Mouse (Mus musculus): ENCODE data around the gene Nsa2. TPM values are rescaled to one million over a fixed set of nuclear protein-coding genes. Genes with fewer than 3 reads are reported as not detected.
"Not testable (repeated sequence)": the region's sequence is repeated elsewhere in the genome, so short reads cannot be mapped to it uniquely, and the experiment has no call there.

Nsa2 gene
- polyA plus RNA-seq, 1 experiment from 2014 or later: 62.3 TPM

GRCm38 (mm10) chr13:97176731-97177130, 39.0 kb upstream of the Nsa2 start:
- peaks cover 90% of the 10 kb centered on the region for H3K36me3 ChIP-seq (ENCODE audit: control insufficient read depth, insufficient read depth, low read length)
- H3K4me1 ChIP-seq (ENCODE audit: control insufficient read depth in 2 of 2, insufficient read depth in 2 of 2, low read length in 2 of 2): no peaks in the 10 kb centered on the region
- no peak overlapping the region for H3K27ac ChIP-seq (replicated peaks in 1 of 2; ENCODE audit: control insufficient read depth in 1 of 2, insufficient read depth in 1 of 2, low read depth in 2 of 2, low read length in 2 of 2)
- no peaks in the 10 kb centered on the region for H3K27me3 ChIP-seq (ENCODE audit: control insufficient read depth, insufficient read depth, low read length)
- ATAC-seq (ENCODE audit: insufficient number of reproducible peaks, insufficient read depth, low FRiP score, low read depth): no peak
- 84% methylated on average over 5 of the region's 5 CpGs for WGBS
- H3K9me3 ChIP-seq (ENCODE audit: control insufficient read depth, low read length): no peaks in the 10 kb centered on the region
- H3K9ac ChIP-seq (ENCODE audit: low read length): no peak overlapping the region
- H3K4me3 ChIP-seq (ENCODE audit: control insufficient read depth in 1 of 2, insufficient read depth in 1 of 2, low read depth in 1 of 2, low read length in 2 of 2): no peak overlapping the region
- no peak overlapping the region for H3K4me2 ChIP-seq (ENCODE audit: low read length)

- H3K9ac ChIP-seq (ENCODE audit: low read length): no peak overlapping the region
- H3K4me2 ChIP-seq (ENCODE audit: low read length): no peak overlapping the region
- H3K4me3 ChIP-seq (ENCODE audit: control insufficient read depth in 1 of 2, insufficient read depth in 1 of 2, low read depth in 1 of 2, low read length in 2 of 2): no peak overlapping the region
- WGBS: 86% methylated on average over 10 of the region's 10 CpGs
- H3K9me3 ChIP-seq (ENCODE audit: control insufficient read depth, low read length): no peaks in the 10 kb centered on the region
- H3K27me3 ChIP-seq (ENCODE audit: control insufficient read depth, insufficient read depth, low read length): no peaks in the 10 kb centered on the region
- ATAC-seq (ENCODE audit: insufficient number of reproducible peaks, insufficient read depth, low FRiP score, low read depth): no peak
- no peaks in the 10 kb centered on the region for H3K4me1 ChIP-seq (ENCODE audit: control insufficient read depth in 2 of 2, insufficient read depth in 2 of 2, low read length in 2 of 2)
- H3K27ac ChIP-seq (replicated peaks in 1 of 2; ENCODE audit: control insufficient read depth in 1 of 2, insufficient read depth in 1 of 2, low read depth in 2 of 2, low read length in 2 of 2): no peak overlapping the region
- peaks cover 95% of the 10 kb centered on the region for H3K36me3 ChIP-seq (ENCODE audit: control insufficient read depth, insufficient read depth, low read length)
Measured at GRCm38 (mm10) chr13:97175520-97176264, 38.0 kb upstream of the Nsa2 start.

- Histone ChIP-seq H3K27ac (replicated peaks in 1 of 2; ENCODE audit: control insufficient read depth in 1 of 2, insufficient read depth in 1 of 2, low read depth in 2 of 2, low read length in 2 of 2) (no peak overlapping the region), H3K9ac (ENCODE audit: low read length) (no peak overlapping the region), H3K27me3 (ENCODE audit: control insufficient read depth, insufficient read depth, low read length) (no peaks in the 10 kb centered on the region), H3K9me3 (ENCODE audit: control insufficient read depth, low read length) (no peaks in the 10 kb centered on the region), H3K4me2 (ENCODE audit: low read length) (no peak overlapping the region), H3K36me3 (ENCODE audit: control insufficient read depth, insufficient read depth, low read length) (peaks cover 79% of the 10 kb centered on the region), H3K4me3 (ENCODE audit: control insufficient read depth in 1 of 2, insufficient read depth in 1 of 2, low read depth in 1 of 2, low read length in 2 of 2) (no peak overlapping the region), H3K4me1 (ENCODE audit: control insufficient read depth in 2 of 2, insufficient read depth in 2 of 2, low read length in 2 of 2) (no peaks in the 10 kb centered on the region)
- 58% methylated on average over 4 of the region's 4 CpGs for WGBS
- no peak for ATAC-seq (ENCODE audit: insufficient number of reproducible peaks, insufficient read depth, low FRiP score, low read depth)
Measured at GRCm38 (mm10) chr13:97145834-97146233, 8.1 kb upstream of the Nsa2 start.

GRCm38 (mm10) chr13:97142321-97142720, 4.6 kb upstream of the Nsa2 start:
- ATAC-seq (ENCODE audit: insufficient number of reproducible peaks, insufficient read depth, low FRiP score, low read depth): no peak
- H3K9ac ChIP-seq (ENCODE audit: low read length): no peak overlapping the region
- WGBS: 86% methylated on average over 7 of the region's 7 CpGs

GRCm38 (mm10) chr13:97138404-97138931, 731 bp upstream of the Nsa2 start:
- Histone ChIP-seq H3K36me3 (ENCODE audit: control insufficient read depth, insufficient read depth, low read length) (peaks cover 41% of the 10 kb centered on the region), H3K4me2 (ENCODE audit: low read length) (peak overlapping the region; percentile 65), H3K9ac (ENCODE audit: low read length) (peak overlapping the region; percentile 94), H3K4me3 (ENCODE audit: control insufficient read depth in 1 of 2, insufficient read depth in 1 of 2, low read depth in 1 of 2, low read length in 2 of 2) (peak overlapping the region; percentile 92 to 94), H3K27ac (replicated peaks in 1 of 2; ENCODE audit: control insufficient read depth in 1 of 2, insufficient read depth in 1 of 2, low read depth in 2 of 2, low read length in 2 of 2) (peak overlapping the region; percentile 91 to 93)
- not testable (repeated sequence) for H3K4me1 ChIP-seq (ENCODE audit: control insufficient read depth in 2 of 2, insufficient read depth in 2 of 2, low read length in 2 of 2); H3K27me3 ChIP-seq (ENCODE audit: control insufficient read depth, insufficient read depth, low read length); ATAC-seq (ENCODE audit: insufficient number of reproducible peaks, insufficient read depth, low FRiP score, low read depth); H3K9me3 ChIP-seq (ENCODE audit: control insufficient read depth, low read length)
- WGBS: 29% methylated on average over 8 of the region's 8 CpGs

More at GRCm38 (mm10) chr13:97142321-97142720, 4.6 kb upstream of the Nsa2 start:
- Histone ChIP-seq H3K27ac (replicated peaks in 1 of 2; ENCODE audit: control insufficient read depth in 1 of 2, insufficient read depth in 1 of 2, low read depth in 2 of 2, low read length in 2 of 2) (no peak overlapping the region), H3K4me3 (ENCODE audit: control insufficient read depth in 1 of 2, insufficient read depth in 1 of 2, low read depth in 1 of 2, low read length in 2 of 2) (no peak overlapping the region), H3K9me3 (ENCODE audit: control insufficient read depth, low read length) (no peaks in the 10 kb centered on the region), H3K4me1 (ENCODE audit: control insufficient read depth in 2 of 2, insufficient read depth in 2 of 2, low read length in 2 of 2) (peaks cover 3 to 6% of the 10 kb centered on the region in 2 experiments; a peak in 2 of 4 replicates), H3K27me3 (ENCODE audit: control insufficient read depth, insufficient read depth, low read length) (no peaks in the 10 kb centered on the region), H3K36me3 (ENCODE audit: control insufficient read depth, insufficient read depth, low read length) (peaks cover 46% of the 10 kb centered on the region), H3K4me2 (ENCODE audit: low read length) (no peak overlapping the region)

GRCm38 (mm10) chr13:97130413-97130812, 7.3 kb downstream of the Nsa2 start:
- not testable (repeated sequence) for H3K27ac ChIP-seq (replicated peaks in 1 of 2; ENCODE audit: control insufficient read depth in 1 of 2, insufficient read depth in 1 of 2, low read depth in 2 of 2, low read length in 2 of 2); ATAC-seq (ENCODE audit: insufficient number of reproducible peaks, insufficient read depth, low FRiP score, low read depth); H3K4me3 ChIP-seq (ENCODE audit: control insufficient read depth in 1 of 2, insufficient read depth in 1 of 2, low read depth in 1 of 2, low read length in 2 of 2); H3K9me3 ChIP-seq (ENCODE audit: control insufficient read depth, low read length); H3K27me3 ChIP-seq (ENCODE audit: control insufficient read depth, insufficient read depth, low read length); H3K9ac ChIP-seq (ENCODE audit: low read length); H3K4me1 ChIP-seq (ENCODE audit: control insufficient read depth in 2 of 2, insufficient read depth in 2 of 2, low read length in 2 of 2); H3K4me2 ChIP-seq (ENCODE audit: low read length)
- WGBS: no CpG with 5 or more reads among the region's 2 CpGs
- H3K36me3 ChIP-seq (ENCODE audit: control insufficient read depth, insufficient read depth, low read length): peaks cover 51% of the 10 kb centered on the region

- H3K36me3 ChIP-seq (ENCODE audit: control insufficient read depth, insufficient read depth, low read length): peaks cover 43% of the 10 kb centered on the region
- not testable (repeated sequence) for H3K9me3 ChIP-seq (ENCODE audit: control insufficient read depth, low read length); H3K9ac ChIP-seq (ENCODE audit: low read length); H3K4me2 ChIP-seq (ENCODE audit: low read length); H3K4me1 ChIP-seq (ENCODE audit: control insufficient read depth in 2 of 2, insufficient read depth in 2 of 2, low read length in 2 of 2); H3K27ac ChIP-seq (replicated peaks in 1 of 2; ENCODE audit: control insufficient read depth in 1 of 2, insufficient read depth in 1 of 2, low read depth in 2 of 2, low read length in 2 of 2); H3K27me3 ChIP-seq (ENCODE audit: control insufficient read depth, insufficient read depth, low read length); H3K4me3 ChIP-seq (ENCODE audit: control insufficient read depth in 1 of 2, insufficient read depth in 1 of 2, low read depth in 1 of 2, low read length in 2 of 2); ATAC-seq (ENCODE audit: insufficient number of reproducible peaks, insufficient read depth, low FRiP score, low read depth)
- WGBS: 96% methylated on average over 2 of the region's 4 CpGs
Measured at GRCm38 (mm10) chr13:97129654-97130053, 8.1 kb downstream of the Nsa2 start.
